Mouse (Mus musculus) intestine, postnatal 0 days (tissue): ENCODE measurements around the gene P2rx7. TPM values are rescaled to one million over a fixed set of nuclear protein-coding genes. Genes with fewer than 3 reads are reported as not detected.
"Not testable (repeated sequence)": the region's sequence is repeated elsewhere in the genome, so short reads cannot be mapped to it uniquely, and the experiment has no call there.

Experiments
- ATAC-seq: fragments of 200-750 bp; cut with Nextera tagmentation; 2 replicates; pipeline ENCODE4 v1.8.0; 2017; ENCODE audit warnings: mild to moderate bottlenecking, moderate TSS enrichment, moderate library complexity
- H3K27ac ChIP-seq: fragments of 300-500 bp; sonication (generic); 2 replicates; pipeline ENCODE4 v1.5.1; 2014; ENCODE audit warnings: mild to moderate bottlenecking, low read depth, low read length, moderate library complexity
- H3K27me3 ChIP-seq: fragments of 300-500 bp; sonication (generic); replicated peaks from 2 replicates; pipeline ENCODE4 v1.6.1; 2014; ENCODE audit warnings: low read length, mixed read lengths; ENCODE audit not compliant: control insufficient read depth, insufficient read depth
- H3K36me3 ChIP-seq: fragments of 300-500 bp; sonication (generic); 2 replicates; pipeline ENCODE4 v1.6.1; 2014; ENCODE audit warnings: mild to moderate bottlenecking, moderate library complexity; ENCODE audit not compliant: control insufficient read depth, insufficient read depth
- H3K4me1 ChIP-seq: fragments of 300-500 bp; sonication (generic); replicated peaks from 2 replicates; pipeline ENCODE4 v1.6.1; 2014; ENCODE audit warnings: antibody characterized with exemption, low read length, mixed read lengths; ENCODE audit not compliant: control insufficient read depth, insufficient read depth
- H3K4me2 ChIP-seq: fragments of 300-500 bp; sonication (generic); replicated peaks from 2 replicates; pipeline ENCODE4 v1.6.1; 2014; ENCODE audit warnings: low read depth, mild to moderate bottlenecking, moderate library complexity
- H3K4me3 ChIP-seq: fragments of 300-500 bp; sonication (generic); 2 replicates; pipeline ENCODE4 v1.5.1; 2014; ENCODE audit warnings: low read depth, low read length
- H3K9ac ChIP-seq: fragments of 300-500 bp; sonication (generic); 2 replicates; pipeline ENCODE4 v1.6.1; 2014; ENCODE audit warnings: mild to moderate bottlenecking, low read depth, low read length
- H3K9me3 ChIP-seq: fragments of 300-500 bp; sonication (generic); 2 replicates; pipeline ENCODE4 v1.6.1; 2016; ENCODE audit warnings: mixed run types; ENCODE audit not compliant: control insufficient read depth
- CTCF ChIP-seq: sonication (generic); IDR thresholded peaks from 2 replicates; pipeline ENCODE4 v1.5.1; 2016; ENCODE audit warnings: low read depth, mild to moderate bottlenecking, control low read depth, antibody characterized with exemption, moderate library complexity
- WGBS: fragments of 180-500 bp; shearing (Covaris S2); extraction: QIAGEN DNeasy Blood & Tissue Kit; methylation state at CpG from one replicate; pipeline ENCODE4 v1.1.7; 2014; 5-methylcytosine and 5-hydroxymethylcytosine counted together
- polyA plus RNA-seq: library from polyadenylated mRNA; unstranded; fragments of >200 nt; fragmentation: Nextera tagmentation; extraction: Ambion mirVana; gene quantifications from 2 replicates; pipeline ENCODE4 v1.2.1, GENCODE M21; 2015

The P2rx7 gene
- polyA plus RNA-seq, 1 experiment from 2014 or later = 1.6 TPM

DNA sequence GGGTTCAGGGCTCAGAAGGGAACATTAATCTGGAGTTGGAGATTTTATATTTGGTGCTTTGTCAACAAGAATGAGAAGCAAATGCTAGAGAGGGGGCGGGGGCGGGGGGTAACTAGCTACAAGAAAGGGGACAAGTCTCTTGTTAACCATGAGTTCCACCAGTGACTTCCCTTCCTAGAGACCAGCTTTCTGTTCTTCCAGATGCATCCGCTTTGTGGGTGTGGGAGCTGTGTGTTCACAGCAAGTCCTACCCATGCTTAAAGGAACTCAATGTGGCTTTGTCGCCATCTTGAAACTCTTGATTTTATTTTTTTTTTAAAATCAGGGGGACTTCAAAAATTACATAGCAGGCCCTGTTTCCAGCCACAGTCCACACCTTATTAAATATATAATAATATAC is 4.2 kb upstream of the P2rx7 start:
- Histone ChIP-seq H3K4me2 (no peak overlapping the region), H3K27me3 (no peaks in the 10 kb centered on the region), H3K27ac (no peak overlapping the region), H3K4me1 (no peaks in the 10 kb centered on the region), H3K4me3 (no peak overlapping the region), H3K9ac (no peak overlapping the region), H3K36me3 (no peaks in the 10 kb centered on the region), H3K9me3 (no peaks in the 10 kb centered on the region)
- 93% methylated on average over 4 of the region's 4 CpGs for WGBS
- ATAC-seq = no peak
- TF ChIP-seq CTCF = no peak

DNA sequence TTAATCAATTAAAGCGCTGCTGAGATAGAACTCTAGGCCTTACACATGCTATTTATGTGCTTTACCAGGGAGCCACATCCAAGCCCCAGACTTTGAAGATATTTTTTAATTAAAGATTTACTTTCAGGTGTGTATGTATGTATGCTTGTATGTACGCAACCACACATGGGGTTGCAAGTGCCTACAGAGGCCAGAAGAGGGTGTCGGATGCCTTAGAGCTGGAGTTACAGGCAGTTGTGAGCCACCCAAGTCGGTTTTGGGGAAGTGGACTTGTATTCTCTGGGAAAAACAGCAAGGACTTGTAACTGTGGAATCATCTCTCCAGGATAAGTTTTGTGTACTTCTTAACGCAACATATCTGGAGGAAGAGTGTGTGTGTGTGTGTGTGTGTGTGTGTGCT is 3.7 kb upstream of the P2rx7 start:
- TF ChIP-seq CTCF = peak; percentile 34
- 83% methylated on average over 5 of the region's 5 CpGs for WGBS
- Histone ChIP-seq H3K4me2 (no peak overlapping the region), H3K27ac (no peak overlapping the region), H3K4me3 (no peak overlapping the region), H3K9ac (no peak overlapping the region), H3K27me3 (no peaks in the 10 kb centered on the region), H3K9me3 (no peaks in the 10 kb centered on the region), H3K36me3 (no peaks in the 10 kb centered on the region), H3K4me1 (no peaks in the 10 kb centered on the region)
- ATAC-seq = no peak

DNA sequence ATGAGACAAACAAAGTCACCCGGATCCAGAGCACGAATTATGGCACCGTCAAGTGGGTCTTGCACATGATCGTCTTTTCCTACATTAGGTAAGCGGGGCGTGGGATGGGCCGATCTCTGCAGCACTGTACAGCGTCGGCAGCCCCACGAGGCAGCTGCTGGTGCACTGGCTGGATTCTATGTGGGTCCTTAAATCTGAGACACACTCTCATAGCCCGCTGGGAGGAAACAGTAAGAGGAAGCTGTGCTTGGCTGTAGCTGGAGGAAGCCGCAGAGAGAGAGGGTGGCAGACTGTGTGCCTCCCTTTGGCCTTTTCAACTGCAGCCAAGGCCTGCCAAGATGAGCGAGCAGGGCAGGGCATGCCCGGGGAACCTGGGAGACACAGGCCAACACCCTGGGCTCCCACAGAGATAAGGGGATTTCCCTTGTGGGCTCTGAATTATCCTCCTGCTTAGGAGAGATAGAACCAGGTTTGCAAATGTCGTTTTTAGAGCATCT is 448 bp downstream of the P2rx7 start:
- no peaks in the 10 kb centered on the region for H3K27me3 ChIP-seq
- 0 out of 2 replicates have a peak overlapping the region, but pooled peaks have one; percentile 1 for H3K4me3 ChIP-seq
- H3K9ac ChIP-seq = no peak overlapping the region
- no peaks in the 10 kb centered on the region for H3K36me3 ChIP-seq
- 45% methylated on average over 15 of the region's 15 CpGs for WGBS
- no peaks in the 10 kb centered on the region for H3K9me3 ChIP-seq
- ATAC-seq = no peak
- H3K4me1 ChIP-seq = no peaks in the 10 kb centered on the region
- no peak overlapping the region for H3K27ac ChIP-seq
- peak overlapping the region; percentile 40 for H3K4me2 ChIP-seq
- TF ChIP-seq CTCF = no peak

DNA sequence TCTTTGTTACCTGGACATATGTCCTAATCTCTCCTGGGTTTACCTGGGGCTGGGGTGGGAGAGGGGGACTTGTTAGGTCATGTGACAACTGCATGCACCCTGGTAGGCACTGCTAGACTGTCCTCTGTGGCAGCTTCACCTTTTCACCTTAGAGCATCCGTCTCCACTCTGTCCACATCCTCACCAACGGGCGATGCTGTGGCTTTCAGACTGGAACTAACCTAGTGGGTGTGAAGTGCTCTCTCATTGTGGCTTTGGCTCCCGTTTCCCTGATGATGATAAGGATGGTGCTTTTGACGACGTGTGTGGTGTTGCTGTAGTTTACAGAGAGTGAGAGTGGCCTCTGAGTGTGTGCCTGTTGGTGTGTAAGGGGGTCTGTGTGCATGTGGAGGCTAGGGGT is 1.6 kb downstream of the P2rx7 start:
- Histone ChIP-seq H3K4me3 (no peak overlapping the region), H3K4me2 (no peak overlapping the region), H3K27me3 (no peaks in the 10 kb centered on the region), H3K27ac (no peak overlapping the region), H3K9me3 (no peaks in the 10 kb centered on the region), H3K4me1 (no peaks in the 10 kb centered on the region), H3K9ac (no peak overlapping the region), H3K36me3 (no peaks in the 10 kb centered on the region)
- no peak for TF ChIP-seq CTCF
- WGBS = 72% methylated on average over 6 of the region's 6 CpGs
- no peak for ATAC-seq

DNA sequence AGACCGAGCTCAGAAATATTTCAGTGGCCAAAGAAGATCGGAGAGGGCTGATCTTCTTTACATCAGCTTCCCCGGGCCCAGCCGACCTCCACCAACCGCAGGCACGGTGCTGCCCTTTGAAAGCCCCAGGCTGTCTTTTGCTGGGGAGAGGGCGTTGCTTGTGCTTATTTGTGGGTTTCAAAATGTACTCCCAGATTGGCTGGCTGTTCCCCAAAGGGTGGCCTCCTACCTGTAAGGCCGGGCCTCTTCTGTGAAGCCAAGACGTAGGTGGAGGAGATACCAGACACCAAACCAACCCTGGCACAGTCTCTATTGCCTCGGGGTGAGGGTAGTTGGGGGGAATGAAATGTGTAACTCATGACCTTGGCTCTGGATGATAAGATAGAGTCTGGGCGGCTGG is 2.3 kb downstream of the P2rx7 start:
- 81% methylated on average over 11 of the region's 11 CpGs for WGBS
- H3K9ac ChIP-seq = no peak overlapping the region
- H3K9me3 ChIP-seq = no peaks in the 10 kb centered on the region
- no peak overlapping the region for H3K27ac ChIP-seq
- ATAC-seq = no peak
- TF ChIP-seq CTCF = no peak
- H3K36me3 ChIP-seq = no peaks in the 10 kb centered on the region
- no peaks in the 10 kb centered on the region for H3K27me3 ChIP-seq
- H3K4me3 ChIP-seq = no peak overlapping the region
- no peaks in the 10 kb centered on the region for H3K4me1 ChIP-seq
- H3K4me2 ChIP-seq = no peak overlapping the region

DNA sequence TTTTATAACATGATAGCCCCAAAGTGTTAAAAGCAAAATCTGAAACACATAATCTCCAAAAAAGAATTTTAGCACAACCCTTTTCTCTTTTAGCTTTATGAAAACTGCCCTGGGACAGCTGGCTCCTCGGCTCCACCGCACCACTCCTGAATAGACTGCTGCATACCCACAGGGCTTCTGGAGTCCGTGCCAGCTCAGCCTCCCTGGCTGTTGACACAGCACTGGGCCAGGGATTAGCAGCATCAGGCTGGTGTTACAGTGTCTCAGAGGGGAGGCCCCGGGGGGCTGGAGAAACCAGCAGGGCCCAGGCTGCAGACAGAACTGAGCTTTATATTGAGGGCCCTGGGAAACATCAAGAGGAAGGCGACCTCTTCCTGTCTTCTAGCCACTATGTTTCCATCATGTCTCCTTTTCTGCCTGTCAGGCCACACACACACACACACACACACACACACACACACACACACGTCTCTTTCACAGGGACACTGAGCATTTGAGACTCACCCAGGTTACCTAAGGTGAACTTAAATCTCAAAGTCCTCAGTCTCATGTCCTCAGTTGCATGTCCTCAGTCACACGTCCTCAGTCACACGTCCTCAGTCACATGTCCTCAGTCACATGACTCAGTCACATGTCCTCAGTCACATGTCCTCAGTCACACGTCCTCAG is 3.7 kb downstream of the P2rx7 start:
- Histone ChIP-seq H3K4me3 (no peak overlapping the region), H3K4me1 (no peaks in the 10 kb centered on the region), H3K9ac (no peak overlapping the region), H3K36me3 (no peaks in the 10 kb centered on the region), H3K9me3 (no peaks in the 10 kb centered on the region), H3K27me3 (no peaks in the 10 kb centered on the region), H3K27ac (no peak overlapping the region), H3K4me2 (no peak overlapping the region)
- no peak for TF ChIP-seq CTCF
- ATAC-seq = no peak
- WGBS = 55% methylated on average over 8 of the region's 9 CpGs

DNA sequence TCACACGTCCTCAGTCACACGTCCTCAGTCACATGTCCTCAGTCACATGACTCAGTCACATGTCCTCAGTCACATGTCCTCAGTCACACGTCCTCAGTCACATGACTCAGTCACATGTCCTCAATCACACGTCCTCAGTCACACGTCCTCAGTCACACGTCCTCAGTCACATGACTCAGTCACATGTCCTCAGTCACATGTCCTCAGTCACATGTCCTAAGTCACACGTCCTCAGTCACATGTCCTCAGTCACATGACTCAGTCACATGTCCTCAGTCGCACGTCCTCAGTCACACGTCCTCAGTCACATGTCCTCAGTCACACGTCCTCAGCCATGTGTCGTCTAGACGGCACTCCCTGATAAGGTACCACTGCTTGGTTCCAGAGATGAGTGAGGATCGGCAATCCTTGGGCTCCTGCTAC is 4.3 kb downstream of the P2rx7 start:
- H3K36me3 ChIP-seq, H3K9me3 ChIP-seq, H3K4me2 ChIP-seq, H3K27ac ChIP-seq, H3K27me3 ChIP-seq, ATAC-seq, H3K9ac ChIP-seq, H3K4me3 ChIP-seq, H3K4me1 ChIP-seq: not testable (repeated sequence)
- 91% methylated on average over 13 of the region's 14 CpGs for WGBS
